Mouse (Mus musculus) kidney, postnatal 14 days (tissue): Measurements from ENCODE around the gene Bcas3.
A peak's percentile ranks its signal among the peaks of the same experiment; 100 is the strongest.

Experiments
- DNase-seq: peaks from one replicate; pipeline ENCODE4 v3.0.0; 2022; ENCODE audit warnings: mixed read lengths

The Bcas3 gene

GRCm38 (mm10) chr11:85807353-85807752, 454.4 kb downstream of the Bcas3 start:
- no peak for DNase-seq

DNA sequence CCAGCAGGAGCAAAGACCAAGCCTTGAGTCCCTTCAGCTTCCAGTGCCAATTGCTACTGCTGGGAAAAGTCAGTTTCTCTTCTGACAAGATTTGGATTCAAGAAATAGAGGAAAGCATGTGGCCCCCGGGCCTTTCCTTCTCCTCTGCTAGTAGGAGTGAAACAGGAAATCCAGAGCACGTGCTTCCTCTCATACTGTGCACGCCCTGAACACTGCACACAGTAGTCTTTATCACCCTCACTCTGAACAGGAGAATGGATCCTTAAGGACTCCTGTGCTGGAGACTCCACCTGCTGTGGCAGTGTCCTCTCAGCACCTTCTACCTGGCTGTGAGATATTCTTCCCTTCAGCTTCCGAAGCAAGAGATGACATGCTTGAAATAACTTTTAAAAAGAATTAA, 458.3 kb downstream of the Bcas3 start:
- no peak for DNase-seq

DNA sequence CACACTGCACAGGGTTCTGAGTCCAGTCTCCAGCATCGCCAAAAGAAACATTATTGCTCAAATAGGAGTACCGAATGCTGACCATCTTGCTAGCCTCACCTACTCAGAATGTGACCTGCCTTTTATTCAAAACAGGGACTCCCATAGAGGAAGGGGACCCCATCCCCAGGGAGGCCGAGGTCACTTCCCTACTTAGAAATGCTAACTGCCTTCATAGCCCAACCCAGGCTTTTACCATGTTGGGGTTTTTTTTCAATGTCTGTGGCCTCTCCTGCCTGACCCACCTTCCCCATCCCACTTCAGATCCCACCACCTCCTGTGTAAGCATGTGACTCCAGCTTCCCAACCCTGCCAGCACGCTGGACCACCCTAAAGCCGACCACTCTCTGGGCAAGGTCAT, 458.7 kb downstream of the Bcas3 start:
- DNase-seq = no peak

DNA sequence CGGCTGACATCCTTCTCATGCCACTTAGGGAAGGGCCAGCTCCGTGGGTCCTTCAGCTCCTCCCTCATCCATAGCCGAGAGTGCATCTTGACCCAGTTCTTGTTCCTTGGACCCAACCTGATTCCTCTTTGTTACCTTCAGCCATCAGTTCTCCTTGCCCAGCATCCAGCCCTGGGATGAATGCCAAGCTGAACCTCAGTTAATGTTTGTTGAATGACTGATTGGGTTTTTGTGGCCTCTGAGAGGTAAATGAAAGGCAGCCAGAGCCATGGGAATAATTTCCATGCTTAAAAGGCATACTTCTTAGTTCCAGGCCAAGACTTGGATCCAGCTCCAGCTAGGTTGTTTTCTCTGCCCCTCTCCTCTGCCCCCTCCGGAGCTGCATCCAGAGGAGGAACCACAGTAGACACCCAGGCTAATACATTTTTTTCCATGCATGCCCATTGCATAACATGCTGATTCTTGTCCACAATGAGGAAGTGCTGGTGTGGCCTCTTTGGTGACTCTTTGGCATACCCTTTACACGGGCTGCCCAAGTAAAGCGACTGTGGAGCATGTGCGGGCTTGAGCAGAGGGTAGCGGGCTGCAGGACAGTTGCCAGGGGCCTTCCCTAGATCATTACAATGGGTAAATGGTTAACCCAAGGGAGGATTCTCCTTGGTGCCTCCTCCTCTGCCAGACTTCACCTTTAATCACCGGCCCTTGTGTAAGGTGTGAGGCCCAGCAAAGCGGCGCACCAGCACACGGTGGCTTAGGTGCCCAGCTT, 459.4 kb downstream of the Bcas3 start:
- DNase-seq = peak; percentile 83

DNA sequence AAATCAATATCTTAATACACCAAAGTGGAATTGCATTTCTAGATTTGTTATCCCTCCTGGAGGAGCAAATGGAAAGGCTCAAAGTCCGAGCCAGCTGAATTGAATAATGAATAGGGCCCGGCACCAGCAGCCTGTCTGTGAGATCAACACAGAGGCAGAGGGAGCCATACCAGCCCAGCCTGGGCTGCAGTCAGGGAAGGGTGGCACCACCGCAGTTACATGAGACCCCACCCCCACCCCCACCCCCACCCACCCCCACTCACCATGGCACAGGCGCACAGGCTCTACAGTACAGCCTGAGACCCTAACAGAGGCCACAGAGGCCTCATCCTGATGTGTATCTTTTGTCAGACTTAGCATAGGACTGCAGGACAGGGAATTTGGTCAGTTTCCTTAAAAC, 461.7 kb downstream of the Bcas3 start:
- no peak for DNase-seq

DNA sequence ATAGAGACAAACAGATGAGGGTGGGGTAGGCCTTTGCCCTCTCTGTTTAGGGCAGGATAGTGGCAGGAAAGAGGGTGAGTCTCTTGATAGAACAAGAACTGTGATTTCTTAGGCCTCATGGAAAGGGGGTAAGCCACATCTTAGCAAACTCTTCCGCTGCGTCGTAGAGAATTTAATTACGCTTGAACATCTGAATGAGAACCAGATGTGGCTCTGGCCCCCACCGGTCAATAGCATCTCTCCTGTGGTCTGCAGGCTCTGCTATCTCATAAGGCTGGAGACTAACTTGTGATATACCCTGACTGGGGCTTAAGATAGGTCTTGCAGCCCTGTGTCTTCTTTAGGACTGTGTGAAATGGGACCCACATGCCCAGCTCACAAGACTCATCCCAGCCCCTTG, 463.5 kb downstream of the Bcas3 start:
- DNase-seq = no peak

- DNase-seq = peak; percentile 50
Observed at GRCm38 (mm10) chr11:85818401-85818800, 465.4 kb downstream of the Bcas3 start.

- DNase-seq = no peak
Observed at GRCm38 (mm10) chr11:85820959-85821358, 468.0 kb downstream of the Bcas3 start.

DNA sequence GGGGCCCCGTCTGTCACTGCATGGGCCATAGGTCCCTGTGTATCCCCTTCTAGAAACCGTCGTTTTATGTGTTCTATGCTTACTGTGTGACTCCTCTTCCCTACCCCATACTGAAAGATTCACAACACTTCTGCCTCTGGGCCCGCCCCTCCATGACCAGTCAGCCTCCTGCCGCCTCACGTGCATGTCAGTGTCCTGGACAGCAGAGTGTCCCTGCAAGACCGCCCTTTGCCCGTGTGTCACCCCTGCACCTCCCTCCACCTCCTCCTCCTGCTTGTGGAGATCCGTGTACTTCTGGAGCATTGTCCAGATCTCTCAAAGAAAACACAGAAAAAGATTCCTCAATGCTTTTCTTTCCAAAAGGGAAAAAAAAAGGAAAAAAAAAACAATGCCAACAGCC, 468.7 kb downstream of the Bcas3 start:
- peak; percentile 43 for DNase-seq

- peak; percentile 85 for DNase-seq
Observed at GRCm38 (mm10) chr11:85823181-85823580, 470.2 kb downstream of the Bcas3 start.

- DNase-seq = no peak
Observed at GRCm38 (mm10) chr11:85823794-85824193, 470.8 kb downstream of the Bcas3 start.

GRCm38 (mm10) chr11:85825031-85825430, 472.1 kb downstream of the Bcas3 start:
- DNase-seq = no peak

DNA sequence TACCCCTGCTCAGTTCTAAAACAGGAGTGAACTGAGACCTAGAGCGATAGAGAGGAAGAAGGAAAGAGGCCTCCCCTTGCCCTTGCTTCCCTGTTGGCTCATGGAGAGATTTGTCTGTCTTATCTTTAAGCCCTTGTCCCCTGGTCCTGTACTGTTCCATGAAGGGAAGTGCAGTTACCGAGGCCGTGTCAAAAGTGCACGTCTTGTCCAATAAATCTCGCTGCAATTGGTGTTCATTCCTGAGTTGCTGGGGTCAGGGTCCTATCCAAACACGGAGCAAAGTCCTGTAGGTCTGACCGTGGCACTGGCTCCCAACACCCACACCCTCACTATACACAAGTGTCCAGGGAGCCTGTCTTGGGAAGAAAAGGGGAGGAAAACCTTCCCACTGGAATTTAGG, 472.9 kb downstream of the Bcas3 start:
- peak; percentile 67 for DNase-seq

- DNase-seq = peak; percentile 56
Observed at GRCm38 (mm10) chr11:85827342-85827741, 474.4 kb downstream of the Bcas3 start.

- peak; percentile 14 for DNase-seq
Observed at GRCm38 (mm10) chr11:85828691-85829519, 475.9 kb downstream of the Bcas3 start.

DNA sequence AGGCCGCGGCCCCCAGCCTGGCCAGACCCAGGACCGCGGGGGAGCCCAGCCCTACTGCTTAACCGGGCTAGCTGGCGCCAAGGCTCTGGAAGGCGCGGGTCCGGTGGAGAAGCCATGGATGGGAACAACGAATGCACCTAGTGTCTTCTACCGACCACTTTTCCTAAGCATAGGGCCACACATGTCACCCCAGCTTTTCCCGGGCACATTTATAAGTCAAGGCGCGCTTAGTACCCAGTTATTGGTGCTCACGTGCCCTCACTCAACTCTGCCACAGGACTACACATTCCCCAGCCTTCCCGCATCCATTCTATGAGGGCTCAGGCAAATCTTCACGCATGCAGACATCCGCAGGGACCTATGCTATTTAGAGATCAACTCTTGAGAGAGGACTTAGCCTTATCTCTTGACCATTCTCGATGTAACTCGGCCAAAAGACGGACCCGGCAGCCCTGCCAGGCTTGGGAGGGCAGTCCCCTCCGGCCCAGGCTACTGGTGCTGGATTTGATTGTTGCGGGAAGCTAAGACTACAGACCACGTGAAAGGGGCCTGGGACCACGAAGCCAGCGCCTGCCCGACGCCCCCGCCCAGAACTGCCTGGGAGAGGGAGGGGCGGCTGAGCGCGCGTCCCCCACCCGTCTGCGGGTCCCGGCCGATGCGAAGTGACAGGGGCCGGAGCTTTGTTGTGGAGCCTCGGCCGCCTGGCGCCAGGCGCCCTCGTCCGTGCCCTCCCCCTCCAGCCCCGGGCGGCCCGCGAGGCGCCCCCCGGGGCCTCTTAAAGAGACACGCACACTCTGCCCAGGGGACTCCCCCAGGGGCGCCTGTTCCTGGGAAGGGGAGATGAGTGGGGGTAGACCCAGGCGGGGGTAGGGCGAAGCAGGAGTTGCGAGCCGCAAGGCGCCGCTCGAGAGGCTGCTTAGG, 476.8 kb downstream of the Bcas3 start:
- peak; percentile 64 for DNase-seq

GRCm38 (mm10) chr11:85830901-85831341, 478.0 kb downstream of the Bcas3 start:
- DNase-seq = peak; percentile 53

GRCm38 (mm10) chr11:85831656-85832230, 478.8 kb downstream of the Bcas3 start:
- DNase-seq = no peak

DNA sequence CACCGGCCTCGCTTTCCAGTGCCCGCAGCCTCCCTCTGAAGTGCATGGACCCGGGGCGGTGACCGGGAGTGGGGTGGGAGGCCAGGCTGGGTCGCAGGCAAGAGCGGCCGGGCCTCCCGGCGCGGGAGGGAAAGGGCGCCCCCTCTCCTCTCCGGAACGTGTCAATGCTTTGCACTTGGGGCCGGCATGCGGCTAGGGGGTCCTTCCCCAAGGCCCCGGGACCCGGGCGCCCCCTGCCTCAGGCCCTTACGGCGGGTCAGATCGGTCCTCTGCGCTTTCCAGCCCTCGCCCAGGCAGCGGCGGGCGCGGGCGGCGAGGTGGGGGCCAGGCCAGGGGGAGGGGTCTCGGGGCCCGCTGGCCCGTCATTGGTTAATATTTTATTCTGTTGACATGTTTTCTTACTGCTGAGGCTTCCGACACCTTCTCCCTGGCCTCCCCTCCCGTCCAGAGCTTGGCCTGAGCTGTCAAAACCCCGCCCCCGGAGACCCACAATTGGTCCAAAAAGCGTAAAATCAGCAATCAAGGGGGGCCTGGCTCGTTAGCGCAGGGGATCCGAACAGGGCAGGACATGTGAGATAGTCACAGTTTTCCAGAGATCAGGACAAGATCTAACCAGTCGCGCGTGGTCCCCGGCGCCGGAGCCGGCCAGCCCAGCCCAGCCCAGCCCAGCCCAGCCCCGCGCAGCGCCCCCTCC, 479.4 kb downstream of the Bcas3 start, which contains the start of gene Tbx2:
Gene Tbx2 (plus strand): TSS at position 321 of the 694 bp plus-strand sequence.
- peak; percentile 96 for DNase-seq

DNA sequence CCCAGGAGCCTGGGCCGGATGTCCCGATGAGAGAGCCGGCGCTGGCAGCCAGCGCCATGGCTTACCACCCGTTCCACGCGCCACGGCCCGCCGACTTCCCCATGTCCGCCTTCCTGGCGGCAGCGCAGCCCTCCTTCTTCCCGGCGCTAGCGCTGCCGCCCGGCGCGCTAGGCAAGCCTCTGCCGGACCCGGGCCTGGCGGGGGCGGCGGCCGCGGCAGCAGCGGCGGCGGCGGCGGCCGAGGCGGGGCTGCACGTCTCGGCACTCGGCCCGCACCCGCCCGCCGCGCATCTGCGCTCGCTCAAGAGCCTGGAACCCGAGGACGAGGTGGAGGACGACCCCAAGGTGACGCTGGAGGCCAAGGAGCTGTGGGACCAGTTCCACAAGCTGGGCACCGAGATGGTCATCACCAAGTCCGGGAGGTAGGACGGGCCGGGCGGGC, 480.1 kb downstream of the Bcas3 start:
- DNase-seq = peak; percentile 57

DNA sequence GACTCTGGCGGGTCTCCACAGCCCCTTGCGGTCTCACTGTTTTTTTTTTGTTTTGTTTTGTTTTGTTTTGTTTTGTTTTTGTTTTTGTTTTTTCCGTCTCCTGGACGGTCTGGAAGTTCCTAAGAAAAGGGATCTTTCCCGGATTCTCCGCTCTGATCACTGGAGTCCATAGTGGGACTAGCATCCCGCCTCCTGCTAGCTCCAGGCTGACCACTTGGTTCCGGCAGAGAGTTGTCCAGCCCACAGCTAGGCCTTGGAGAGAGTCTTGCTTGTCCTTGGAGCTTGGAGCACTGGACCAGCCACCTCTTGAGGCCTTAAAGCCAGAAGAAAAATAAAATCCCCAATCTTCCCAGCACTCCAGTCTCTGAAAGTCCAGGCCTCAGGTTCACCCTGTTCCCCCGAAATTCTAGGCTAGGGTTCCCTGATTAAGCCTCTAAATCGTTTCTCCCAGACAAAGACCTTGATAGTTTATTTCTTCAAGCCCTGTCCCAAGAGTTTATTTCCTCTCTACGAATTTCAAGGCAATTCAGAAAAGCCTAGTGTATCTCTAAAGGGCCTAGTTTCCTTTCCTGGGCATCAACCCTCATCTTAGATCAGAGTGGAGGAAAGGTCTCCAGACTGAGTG, 480.9 kb downstream of the Bcas3 start:
- DNase-seq = peak; percentile 40
